Mouse (Mus musculus) bone marrow macrophage, adult 2 months (primary cell): ENCODE results near the gene Efna1. TPM values are rescaled to one million over a fixed set of nuclear protein-coding genes. Genes with fewer than 3 reads are reported as not detected.

Experiments used
- H3K27ac ChIP-seq: 2 replicates; pipeline ENCODE4 v1.5.1; 2012; ENCODE audit warnings: low read depth, low read length; ENCODE audit not compliant: insufficient read depth
- H3K4me1 ChIP-seq: 2 replicates; pipeline ENCODE4 v1.6.1; 2012; ENCODE audit warnings: low read length; ENCODE audit not compliant: control insufficient read depth, insufficient read depth
- H3K4me3 ChIP-seq: 2 replicates; pipeline ENCODE4 v1.5.1; 2012; ENCODE audit warnings: mild to moderate bottlenecking, low read length, moderate library complexity; ENCODE audit not compliant: insufficient read depth
- CTCF ChIP-seq: IDR thresholded peaks from 2 replicates; pipeline ENCODE4 v1.5.1; 2012; ENCODE audit warnings: low read depth, mild to moderate bottlenecking, low read length, moderate library complexity
- POLR2A ChIP-seq: IDR thresholded peaks from 2 replicates; pipeline ENCODE4 v1.6.1; 2012; ENCODE audit warnings: mild to moderate bottlenecking, low read depth, low read length, borderline replicate concordance
- polyA plus RNA-seq: library from polyadenylated mRNA; stranded (reverse); fragments of >200 nt; gene quantifications from 2 replicates; pipeline ENCODE4 v1.2.4, GENCODE M21; 2012; ENCODE audit not compliant: missing spikeins, insufficient read depth, insufficient read length

The Efna1 gene
- polyA plus RNA-seq, 1 experiment: not detected

- no peak for TF ChIP-seq POLR2A
- TF ChIP-seq CTCF: peak; percentile 61
- H3K4me3 ChIP-seq: no peak overlapping the region
- no peak overlapping the region for H3K27ac ChIP-seq
- peaks cover 4% of the 10 kb centered on the region; the same call in 1 of the 2 replicates for H3K4me1 ChIP-seq
Observed at GRCm38 (mm10) chr3:89308089-89308488, 27.1 kb upstream of the Efna1 start.

- Histone ChIP-seq H3K27ac (no peak overlapping the region), H3K4me3 (no peak overlapping the region), H3K4me1 (no peaks in the 10 kb centered on the region)
- TF ChIP-seq CTCF (no peak), POLR2A (no peak)
Observed at GRCm38 (mm10) chr3:89305551-89306325, 24.8 kb upstream of the Efna1 start.

GRCm38 (mm10) chr3:89305105-89305504, 24.2 kb upstream of the Efna1 start:
- TF ChIP-seq CTCF (no peak), POLR2A (no peak)
- Histone ChIP-seq H3K4me3 (no peak overlapping the region), H3K4me1 (no peaks in the 10 kb centered on the region), H3K27ac (no peak overlapping the region)

- no peak overlapping the region for H3K27ac ChIP-seq
- H3K4me3 ChIP-seq: no peak overlapping the region
- TF ChIP-seq CTCF (no peak), POLR2A (no peak)
- peaks cover 3% of the 10 kb centered on the region for H3K4me1 ChIP-seq
Observed at GRCm38 (mm10) chr3:89304440-89304839, 23.5 kb upstream of the Efna1 start.

GRCm38 (mm10) chr3:89300514-89300913, 19.6 kb upstream of the Efna1 start:
- TF ChIP-seq CTCF (peak; percentile 22; the same call in 1 of the 2 replicates), POLR2A (no peak)
- H3K4me3 ChIP-seq: no peak overlapping the region
- no peak overlapping the region for H3K27ac ChIP-seq
- H3K4me1 ChIP-seq: peaks cover 28% of the 10 kb centered on the region

GRCm38 (mm10) chr3:89300071-89300470, 19.1 kb upstream of the Efna1 start:
- Histone ChIP-seq H3K4me3 (no peak overlapping the region), H3K4me1 (peaks cover 32% of the 10 kb centered on the region), H3K27ac (no peak overlapping the region)
- TF ChIP-seq CTCF (no peak), POLR2A (no peak)

GRCm38 (mm10) chr3:89299499-89299898, 18.6 kb upstream of the Efna1 start:
- no peak for TF ChIP-seq POLR2A
- no peak for TF ChIP-seq CTCF
- no peak overlapping the region for H3K27ac ChIP-seq
- H3K4me1 ChIP-seq: peaks cover 34% of the 10 kb centered on the region
- peak overlapping the region; percentile 23; the same call in 1 of the 2 replicates for H3K4me3 ChIP-seq

- no peak overlapping the region for H3K4me3 ChIP-seq
- no peak for TF ChIP-seq POLR2A
- TF ChIP-seq CTCF: no peak
- no peak overlapping the region for H3K27ac ChIP-seq
- H3K4me1 ChIP-seq: peaks cover 34% of the 10 kb centered on the region
Observed at GRCm38 (mm10) chr3:89298908-89299307, 18.0 kb upstream of the Efna1 start.

GRCm38 (mm10) chr3:89296761-89297396, 15.9 kb upstream of the Efna1 start:
- peaks cover 34% of the 10 kb centered on the region for H3K4me1 ChIP-seq
- TF ChIP-seq CTCF: no peak
- no peak for TF ChIP-seq POLR2A
- H3K4me3 ChIP-seq: no peak overlapping the region
- peak overlapping the region; percentile 6; the same call in 1 of the 2 replicates for H3K27ac ChIP-seq

- Histone ChIP-seq H3K27ac (peak overlapping the region; percentile 79), H3K4me3 (no peak overlapping the region), H3K4me1 (peaks cover 34% of the 10 kb centered on the region)
- no peak for TF ChIP-seq CTCF
Observed at GRCm38 (mm10) chr3:89295685-89296230, 14.8 kb upstream of the Efna1 start.
